Mouse (Mus musculus) limb, embryonic 15.5 days (tissue): Measurements from ENCODE around the gene Mmp15. TPM values are rescaled to one million over a fixed set of nuclear protein-coding genes. Genes with fewer than 3 reads are reported as not detected.
A peak's percentile ranks its signal among the peaks of the same experiment; 100 is the strongest.

Experiments used
- ATAC-seq: fragments of 200-750 bp; cut with Nextera tagmentation; 2 replicates; pipeline ENCODE4 v1.8.0; 2017; ENCODE audit warnings: low read depth, moderate TSS enrichment; ENCODE audit not compliant: insufficient number of reproducible peaks, low FRiP score, low TSS enrichment
- H3K27ac ChIP-seq: fragments of 300-500 bp; sonication (generic); 2 replicates; pipeline ENCODE4 v1.5.1; 2015; ENCODE audit warnings: moderate library complexity, mild to moderate bottlenecking, inconsistent platforms
- H3K27me3 ChIP-seq: fragments of 300-500 bp; sonication (generic); 2 replicates; pipeline ENCODE4 v1.6.1; 2015; ENCODE audit warnings: inconsistent platforms
- H3K36me3 ChIP-seq: fragments of 300-500 bp; sonication (generic); 2 replicates; pipeline ENCODE4 v1.6.1; 2015; ENCODE audit warnings: inconsistent platforms
- H3K4me1 ChIP-seq: fragments of 300-500 bp; sonication (generic); 2 replicates; pipeline ENCODE4 v1.6.1; 2015; ENCODE audit warnings: inconsistent platforms
- H3K4me2 ChIP-seq: fragments of 300-500 bp; sonication (generic); 2 replicates; pipeline ENCODE4 v1.6.1; 2015; ENCODE audit warnings: mild to moderate bottlenecking, inconsistent platforms
- H3K4me3 ChIP-seq: fragments of 300-500 bp; sonication (generic); 2 replicates; pipeline ENCODE4 v1.5.1; 2015; ENCODE audit warnings: mild to moderate bottlenecking, inconsistent platforms
- H3K9ac ChIP-seq: fragments of 300-500 bp; sonication (generic); 2 replicates; pipeline ENCODE4 v1.6.1; 2015; ENCODE audit warnings: inconsistent platforms
- H3K9me3 ChIP-seq: fragments of 300-500 bp; sonication (generic); 2 replicates; pipeline ENCODE4 v1.6.1; 2016; ENCODE audit warnings: inconsistent platforms
- WGBS: fragments of 180-500 bp; shearing (Covaris S2); methylation state at CpG from one replicate; pipeline ENCODE4 v1.1.7; 2015; 5-methylcytosine and 5-hydroxymethylcytosine counted together
- polyA plus RNA-seq: library from polyadenylated mRNA; unstranded; fragments of >200 nt; fragmentation: Nextera tagmentation; extraction: Ambion mirVana; gene quantifications from 2 replicates; pipeline ENCODE4 v1.2.1, GENCODE M21; 2015

The Mmp15 gene
- polyA plus RNA-seq, 1 experiment from 2014 or later: 7.8 TPM

DNA sequence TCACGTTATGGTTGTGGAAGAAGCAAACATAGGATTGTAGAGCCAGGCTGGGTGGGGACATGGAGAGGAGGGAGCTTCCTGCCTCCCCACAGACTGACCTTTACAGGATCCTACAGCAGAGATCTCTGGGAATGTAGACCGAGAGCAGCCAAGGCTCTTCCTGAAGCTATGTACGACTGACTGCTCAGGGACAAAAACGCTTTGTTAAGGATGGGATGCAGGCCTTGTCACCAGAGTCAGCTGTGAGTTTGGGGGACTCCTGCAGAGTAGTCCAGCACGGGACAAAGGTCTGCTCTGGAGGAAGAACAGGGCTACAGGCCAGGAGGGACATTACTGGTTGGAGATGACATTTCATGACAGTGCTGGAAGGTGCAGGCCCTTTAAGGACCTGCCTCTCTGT is 27.4 kb upstream of the Mmp15 start:
- Histone ChIP-seq H3K4me2 (no peak overlapping the region), H3K27ac (no peak overlapping the region), H3K4me1 (peaks cover 35% of the 10 kb centered on the region), H3K9me3 (no peaks in the 10 kb centered on the region), H3K27me3 (0 out of 2 replicates have a peak, but pooled peaks cover 3% of the 10 kb centered on the region), H3K4me3 (no peak overlapping the region), H3K9ac (no peak overlapping the region), H3K36me3 (peaks cover 59% of the 10 kb centered on the region)
- no peak for ATAC-seq
- 83% methylated on average over 5 of the region's 5 CpGs for WGBS

GRCm38 (mm10) chr8:95326822-95327221 is 25.2 kb upstream of the Mmp15 start:
- Histone ChIP-seq H3K4me1 (peaks cover 36% of the 10 kb centered on the region), H3K27ac (no peak overlapping the region), H3K4me3 (no peak overlapping the region), H3K9ac (no peak overlapping the region), H3K36me3 (peaks cover 59% of the 10 kb centered on the region), H3K27me3 (no peaks in the 10 kb centered on the region), H3K4me2 (no peak overlapping the region), H3K9me3 (no peaks in the 10 kb centered on the region)
- WGBS: 90% methylated on average over 5 of the region's 5 CpGs
- no peak for ATAC-seq

GRCm38 (mm10) chr8:95327866-95328465 is 24.1 kb upstream of the Mmp15 start:
- H3K27me3 ChIP-seq: no peaks in the 10 kb centered on the region
- no peak for ATAC-seq
- H3K4me3 ChIP-seq: no peak overlapping the region
- H3K4me2 ChIP-seq: no peak overlapping the region
- peaks cover 59% of the 10 kb centered on the region for H3K36me3 ChIP-seq
- WGBS: 89% methylated on average over 46 of the region's 46 CpGs
- no peak overlapping the region for H3K9ac ChIP-seq
- H3K27ac ChIP-seq: no peak overlapping the region
- no peaks in the 10 kb centered on the region for H3K9me3 ChIP-seq
- H3K4me1 ChIP-seq: peaks cover 32% of the 10 kb centered on the region

- Histone ChIP-seq H3K36me3 (peaks cover 58% of the 10 kb centered on the region), H3K4me1 (peaks cover 24% of the 10 kb centered on the region), H3K4me2 (peak overlapping the region; percentile 67), H3K9me3 (no peaks in the 10 kb centered on the region), H3K27ac (no peak overlapping the region), H3K4me3 (peak overlapping the region; percentile 78), H3K27me3 (no peaks in the 10 kb centered on the region), H3K9ac (peak overlapping the region; percentile 85)
- no peak for ATAC-seq
- WGBS: 82% methylated on average over 1 of the region's 1 CpGs
Measured at GRCm38 (mm10) chr8:95330367-95330766, 21.7 kb upstream of the Mmp15 start.

- Histone ChIP-seq H3K4me1 (peaks cover 24% of the 10 kb centered on the region), H3K9ac (peak overlapping the region; percentile 85), H3K27ac (peak overlapping the region; percentile 97), H3K36me3 (peaks cover 51% of the 10 kb centered on the region), H3K4me3 (peak overlapping the region; percentile 78), H3K4me2 (peak overlapping the region; percentile 67), H3K27me3 (no peaks in the 10 kb centered on the region), H3K9me3 (no peaks in the 10 kb centered on the region)
- WGBS: 0% methylated on average over 38 of the region's 38 CpGs
- ATAC-seq: peak; percentile 21
Measured at GRCm38 (mm10) chr8:95331156-95331719, 20.8 kb upstream of the Mmp15 start.

- peak within 1 kb of the TSS; percentile 85 for H3K9ac ChIP-seq
- peak within 1 kb of the TSS; percentile 78 for H3K4me3 ChIP-seq
- H3K9me3 ChIP-seq: no peaks in the 10 kb centered on the region
- peak within 1 kb of the TSS; percentile 67 for H3K4me2 ChIP-seq
- H3K27ac ChIP-seq: peak within 1 kb of the TSS; percentile 97
- no peaks in the 10 kb centered on the region for H3K27me3 ChIP-seq
- peaks cover 45% of the 10 kb centered on the region for H3K36me3 ChIP-seq
- H3K4me1 ChIP-seq: peaks cover 24% of the 10 kb centered on the region
- ATAC-seq: peak; percentile 93
- under 1% methylated on average over 61 of the region's 80 CpGs for WGBS
Measured at GRCm38 (mm10) chr8:95331720-95332436, 20.2 kb upstream of the Mmp15 start, which contains the start of the genes Zfp319 and Usb1. Gene Zfp319 (minus strand): TSS chr8:95331950. Gene Usb1 (plus strand): TSS chr8:95332284.

DNA sequence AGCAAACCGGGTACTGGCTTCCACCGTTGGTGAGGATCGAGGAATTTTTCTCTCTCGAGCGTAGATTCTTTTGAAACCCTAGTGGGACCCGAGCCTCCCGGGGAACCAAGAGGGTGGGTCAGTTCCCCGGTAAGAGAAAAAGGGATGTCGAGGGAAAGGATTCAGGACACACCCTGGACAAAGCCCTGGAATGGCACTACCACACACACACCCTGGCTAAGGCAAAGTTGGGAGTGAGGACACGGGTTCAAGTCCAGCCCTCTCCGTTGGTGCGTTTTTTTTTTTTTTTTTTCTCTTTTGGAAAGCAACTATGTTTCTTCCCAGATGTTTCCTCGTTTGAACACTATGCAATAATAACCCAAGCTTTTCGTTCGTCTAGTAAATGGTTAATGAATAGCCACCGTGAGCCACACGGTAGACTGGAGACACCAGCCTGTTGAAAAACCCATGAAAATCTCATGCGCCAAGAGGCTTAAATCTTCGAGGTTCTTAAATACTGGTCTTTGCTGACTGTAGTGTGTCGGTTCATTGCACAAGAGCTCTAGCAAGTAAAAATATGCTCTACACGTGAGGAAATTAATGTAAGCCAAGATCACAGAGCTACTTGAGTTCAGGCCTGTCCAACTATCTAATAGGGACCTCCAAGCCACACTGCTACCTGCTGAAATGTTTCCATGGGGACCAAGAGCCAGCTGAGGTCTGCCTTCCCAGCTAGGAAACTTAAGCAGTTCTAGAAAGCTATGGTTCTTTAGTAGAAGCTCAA is 19.4 kb upstream of the Mmp15 start:
- Histone ChIP-seq H3K27me3 (no peaks in the 10 kb centered on the region), H3K4me2 (peak overlapping the region; percentile 67), H3K4me3 (peak overlapping the region; percentile 78), H3K9me3 (no peaks in the 10 kb centered on the region), H3K9ac (peak overlapping the region; percentile 85; the same call in 1 of the 2 replicates), H3K4me1 (peaks cover 22% of the 10 kb centered on the region), H3K36me3 (peaks cover 43% of the 10 kb centered on the region), H3K27ac (peak overlapping the region; percentile 97)
- ATAC-seq: 0 out of 2 replicates have a peak, but pooled peaks have one; percentile 1
- 16% methylated on average over 21 of the region's 21 CpGs for WGBS

DNA sequence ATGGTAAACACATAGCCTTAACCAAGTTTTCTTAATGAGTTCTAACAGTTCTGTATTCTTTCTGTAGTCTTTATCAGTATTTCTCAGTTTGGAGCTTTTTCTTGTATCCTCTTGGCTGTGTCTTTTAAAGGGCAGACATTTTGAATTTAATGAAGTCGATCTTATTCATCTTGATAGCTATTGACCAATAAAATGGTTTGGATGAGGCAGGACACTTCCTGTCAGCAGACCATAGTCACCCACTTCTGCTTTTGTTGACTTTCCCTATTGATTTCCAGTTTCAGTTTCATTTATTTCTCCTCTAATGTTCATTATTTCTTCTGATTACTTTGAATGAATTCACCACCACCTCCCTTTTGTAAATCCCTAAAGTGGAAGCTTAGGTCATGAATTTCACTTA is 16.4 kb upstream of the Mmp15 start:
- Histone ChIP-seq H3K4me1 (peaks cover 8% of the 10 kb centered on the region), H3K4me2 (no peak overlapping the region), H3K9me3 (no peaks in the 10 kb centered on the region), H3K4me3 (no peak overlapping the region), H3K9ac (no peak overlapping the region), H3K36me3 (peaks cover 48% of the 10 kb centered on the region), H3K27me3 (no peaks in the 10 kb centered on the region), H3K27ac (no peak overlapping the region)
- ATAC-seq: no peak
- 93% methylated on average over 1 of the region's 1 CpGs for WGBS

DNA sequence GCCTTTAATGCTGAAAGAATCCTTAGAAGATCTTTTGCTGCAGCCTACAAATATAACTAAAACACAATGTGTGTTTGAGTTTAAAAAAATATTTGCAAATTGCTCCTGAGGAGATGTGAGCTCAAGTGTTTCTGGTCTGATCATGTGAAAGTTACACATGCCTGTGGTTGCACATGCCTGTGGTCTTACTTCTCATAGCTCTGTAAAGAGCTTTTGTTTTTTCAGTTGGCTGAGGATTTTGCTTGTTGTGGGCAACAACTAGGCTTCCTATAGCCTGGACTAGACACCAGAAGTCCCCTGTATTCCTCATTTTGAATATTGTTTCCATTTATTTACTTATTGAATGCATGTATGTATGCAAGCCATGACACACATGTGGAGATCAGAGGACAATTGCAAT is 15.7 kb upstream of the Mmp15 start:
- Histone ChIP-seq H3K9me3 (no peaks in the 10 kb centered on the region), H3K36me3 (peaks cover 54% of the 10 kb centered on the region), H3K9ac (no peak overlapping the region), H3K4me1 (peaks cover 3% of the 10 kb centered on the region; the same call in 1 of the 2 replicates), H3K27ac (no peak overlapping the region), H3K4me2 (no peak overlapping the region), H3K27me3 (no peaks in the 10 kb centered on the region), H3K4me3 (no peak overlapping the region)
- ATAC-seq: no peak

- Histone ChIP-seq H3K27ac (no peak overlapping the region), H3K4me1 (peaks cover under 1% of the 10 kb centered on the region), H3K36me3 (peaks cover 81% of the 10 kb centered on the region), H3K27me3 (no peaks in the 10 kb centered on the region), H3K9me3 (no peaks in the 10 kb centered on the region), H3K4me2 (no peak overlapping the region), H3K4me3 (no peak overlapping the region), H3K9ac (no peak overlapping the region)
- WGBS: 69% methylated on average over 5 of the region's 5 CpGs
- ATAC-seq: no peak
Measured at GRCm38 (mm10) chr8:95341721-95342120, 10.3 kb upstream of the Mmp15 start.

DNA sequence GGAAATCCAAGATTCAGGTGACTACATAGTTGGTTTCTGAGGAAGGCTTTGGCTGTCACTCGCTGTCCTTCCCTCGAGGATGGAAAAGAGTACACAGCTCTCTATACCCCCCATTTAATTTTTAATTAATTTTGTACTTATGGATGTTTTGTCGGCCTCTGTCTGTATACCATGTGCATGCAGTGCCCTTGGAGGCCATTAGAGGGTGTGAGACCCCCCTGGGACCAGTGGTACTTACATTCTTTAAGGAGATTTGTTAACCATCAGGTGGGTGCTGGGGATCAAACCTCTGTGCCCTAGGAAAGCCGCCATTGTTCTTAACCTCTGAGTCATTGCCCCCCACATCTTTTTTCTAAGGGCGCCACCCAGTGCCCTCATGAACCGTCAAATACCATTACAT is 7.4 kb upstream of the Mmp15 start:
- Histone ChIP-seq H3K4me2 (no peak overlapping the region), H3K36me3 (peaks cover 58% of the 10 kb centered on the region), H3K9me3 (no peaks in the 10 kb centered on the region), H3K4me1 (peaks cover 19% of the 10 kb centered on the region), H3K27ac (no peak overlapping the region), H3K4me3 (no peak overlapping the region), H3K27me3 (peaks cover under 1% of the 10 kb centered on the region), H3K9ac (no peak overlapping the region)
- whole genome bisulfite sequencing: 77% methylated on average over 6 of the region's 6 CpGs
- no peak for ATAC-seq
